Mouse (Mus musculus) heart, postnatal 0 days (tissue): ENCODE results near the gene Ptprm. TPM values are rescaled to one million over a fixed set of nuclear protein-coding genes. Genes with fewer than 3 reads are reported as not detected.

Experiments used
- ATAC-seq: fragments of 200-750 bp; cut with Nextera tagmentation; 2 replicates; pipeline ENCODE4 v1.8.0; 2017; ENCODE audit warnings: low read depth, moderate number of reproducible peaks, moderate library complexity; ENCODE audit not compliant: insufficient read depth
- DNase-seq: peaks from one replicate; pipeline ENCODE4 v3.0.0-alpha.2; 2016; ENCODE audit warnings: low spot score
- H3K27ac ChIP-seq: fragments of 300-500 bp; sonication (generic); 2 replicates; pipeline ENCODE4 v1.5.1; 2014; ENCODE audit warnings: low read depth, mild to moderate bottlenecking
- H3K27me3 ChIP-seq: fragments of 300-500 bp; sonication (generic); 2 replicates; pipeline ENCODE4 v1.6.1; 2014; ENCODE audit warnings: low read length, mixed read lengths; ENCODE audit not compliant: control insufficient read depth, insufficient read depth
- H3K36me3 ChIP-seq: fragments of 300-500 bp; sonication (generic); replicated peaks from 2 replicates; pipeline ENCODE4 v1.6.1; 2014; ENCODE audit warnings: low read length, mixed read lengths; ENCODE audit not compliant: control insufficient read depth, insufficient read depth
- H3K4me1 ChIP-seq: fragments of 300-500 bp; sonication (generic); 2 replicates; pipeline ENCODE4 v1.6.1; 2014; ENCODE audit warnings: antibody characterized with exemption; ENCODE audit not compliant: control insufficient read depth, insufficient read depth
- H3K4me2 ChIP-seq: fragments of 300-500 bp; sonication (generic); 2 replicates; pipeline ENCODE4 v1.6.1; 2014; ENCODE audit warnings: low read depth, mild to moderate bottlenecking, low read length, moderate library complexity
- H3K4me3 ChIP-seq: fragments of 300-500 bp; sonication (generic); 2 replicates; pipeline ENCODE4 v1.5.1; 2014; ENCODE audit warnings: low read depth, low read length
- H3K9ac ChIP-seq: fragments of 300-500 bp; sonication (generic); replicated peaks from 2 replicates; pipeline ENCODE4 v1.6.1; 2014; ENCODE audit warnings: low read depth, low read length, mixed read lengths
- H3K9me3 ChIP-seq: fragments of 300-500 bp; sonication (generic); replicated peaks from 2 replicates; pipeline ENCODE4 v1.6.1; 2016; ENCODE audit warnings: low read length; ENCODE audit not compliant: control insufficient read depth
- CTCF ChIP-seq: IDR thresholded peaks from 2 replicates; pipeline ENCODE4 v1.5.1; 2016; ENCODE audit warnings: antibody characterized with exemption, control low read depth, low read depth
- EP300 ChIP-seq: IDR thresholded peaks from 2 replicates; pipeline ENCODE4 v1.6.1; 2016; ENCODE audit warnings: antibody characterized with exemption, low read depth
- WGBS: fragments of 180-500 bp; shearing (Covaris S2); extraction: QIAGEN DNeasy Blood & Tissue Kit; methylation state at CpG from one replicate; pipeline ENCODE4 v1.1.7; 2014; 5-methylcytosine and 5-hydroxymethylcytosine counted together
- polyA plus RNA-seq: library from polyadenylated mRNA; unstranded; fragments of >200 nt; fragmentation: Nextera tagmentation; extraction: Ambion mirVana; gene quantifications from 2 replicates; pipeline ENCODE4 v1.2.1, GENCODE M21; 2015
- total RNA-seq: library from RNA; depleted of rRNA; stranded (reverse); fragments of >200 nt; gene quantifications from 2 replicates; pipeline ENCODE4 v1.2.3, GENCODE M21; 2014; ENCODE audit warnings: low replicate concordance

Gene Ptprm
- total and polyA plus RNA-seq, 2 experiments from 2014 or later = 11.9 to 48.0 TPM

GRCm38 (mm10) chr17:66981649-66982048 is 372.6 kb downstream of the Ptprm start:
- Histone ChIP-seq H3K4me3 (no peak overlapping the region), H3K36me3 (no peaks in the 10 kb centered on the region), H3K9ac (no peak overlapping the region), H3K9me3 (no peaks in the 10 kb centered on the region), H3K4me2 (no peak overlapping the region), H3K27ac (no peak overlapping the region), H3K4me1 (peaks cover 2% of the 10 kb centered on the region; the same call in 1 of the 2 replicates), H3K27me3 (no peaks in the 10 kb centered on the region)
- TF ChIP-seq EP300 = no peak
- no peak for TF ChIP-seq CTCF
- DNase-seq (no peak), ATAC-seq (no peak)
- WGBS = 24% methylated on average over 2 of the region's 2 CpGs

GRCm38 (mm10) chr17:66979971-66980370 is 374.3 kb downstream of the Ptprm start:
- H3K27me3 ChIP-seq = no peaks in the 10 kb centered on the region
- no peaks in the 10 kb centered on the region for H3K4me1 ChIP-seq
- TF ChIP-seq CTCF = no peak
- TF ChIP-seq EP300 = no peak
- no peaks in the 10 kb centered on the region for H3K9me3 ChIP-seq
- H3K4me2 ChIP-seq = no peak overlapping the region
- no peak overlapping the region for H3K27ac ChIP-seq
- H3K36me3 ChIP-seq = no peaks in the 10 kb centered on the region
- H3K4me3 ChIP-seq = no peak overlapping the region
- ATAC-seq (no peak), DNase-seq (no peak)
- H3K9ac ChIP-seq = no peak overlapping the region
- 58% methylated on average over 5 of the region's 5 CpGs for WGBS

- H3K27me3 ChIP-seq = no peaks in the 10 kb centered on the region
- H3K4me1 ChIP-seq = no peaks in the 10 kb centered on the region; the same call in 1 of the 2 replicates
- H3K9me3 ChIP-seq = no peaks in the 10 kb centered on the region
- DNase-seq = no peak
- H3K27ac ChIP-seq = no peak overlapping the region
- no peak for TF ChIP-seq CTCF
- TF ChIP-seq EP300 = no peak
- ATAC-seq = no peak
- no peaks in the 10 kb centered on the region for H3K36me3 ChIP-seq
- H3K4me3 ChIP-seq = no peak overlapping the region
- WGBS = 61% methylated on average over 5 of the region's 5 CpGs
- H3K9ac ChIP-seq = no peak overlapping the region
- H3K4me2 ChIP-seq = no peak overlapping the region
Measured at GRCm38 (mm10) chr17:66976490-66976889, 377.8 kb downstream of the Ptprm start.

- no peak overlapping the region for H3K4me3 ChIP-seq
- no peaks in the 10 kb centered on the region for H3K27me3 ChIP-seq
- no peaks in the 10 kb centered on the region for H3K9me3 ChIP-seq
- H3K9ac ChIP-seq = no peak overlapping the region
- TF ChIP-seq EP300 (no peak), CTCF (no peak)
- H3K4me1 ChIP-seq = no peaks in the 10 kb centered on the region; the same call in 1 of the 2 replicates
- no peak overlapping the region for H3K4me2 ChIP-seq
- WGBS = 28% methylated on average over 3 of the region's 3 CpGs
- H3K27ac ChIP-seq = no peak overlapping the region
- no peaks in the 10 kb centered on the region for H3K36me3 ChIP-seq
- peak; percentile 13 for DNase-seq
- no peak for ATAC-seq
Measured at GRCm38 (mm10) chr17:66972976-66973375, 381.3 kb downstream of the Ptprm start.

- Histone ChIP-seq H3K9me3 (no peaks in the 10 kb centered on the region), H3K4me3 (no peak overlapping the region), H3K4me1 (no peaks in the 10 kb centered on the region), H3K9ac (no peak overlapping the region), H3K27me3 (no peaks in the 10 kb centered on the region), H3K4me2 (no peak overlapping the region), H3K27ac (no peak overlapping the region), H3K36me3 (peaks cover 6% of the 10 kb centered on the region; the same call in 1 of the 2 replicates)
- no peak for ATAC-seq
- WGBS = 37% methylated on average over 5 of the region's 5 CpGs
- TF ChIP-seq CTCF (no peak), EP300 (no peak)
- DNase-seq = no peak
Measured at GRCm38 (mm10) chr17:66960986-66961385, 393.3 kb downstream of the Ptprm start.

- ATAC-seq (no peak), DNase-seq (no peak)
- WGBS = 80% methylated on average over 6 of the region's 6 CpGs
- Histone ChIP-seq H3K4me1 (no peaks in the 10 kb centered on the region), H3K4me2 (no peak overlapping the region), H3K4me3 (no peak overlapping the region), H3K27me3 (no peaks in the 10 kb centered on the region), H3K9me3 (no peaks in the 10 kb centered on the region), H3K27ac (no peak overlapping the region), H3K36me3 (peaks cover 6% of the 10 kb centered on the region; the same call in 1 of the 2 replicates), H3K9ac (no peak overlapping the region)
- TF ChIP-seq EP300 = no peak
- no peak for TF ChIP-seq CTCF
Measured at GRCm38 (mm10) chr17:66960557-66960956, 393.7 kb downstream of the Ptprm start.
